Mouse (Mus musculus) embryonic facial prominence, embryonic 14.5 days (tissue): ENCODE measurements around the gene Lgals8. TPM values are rescaled to one million over a fixed set of nuclear protein-coding genes. Genes with fewer than 3 reads are reported as not detected.

Source experiments
- ATAC-seq: fragments of 200-750 bp; cut with Nextera tagmentation; 2 replicates; pipeline ENCODE4 v1.8.0; 2017; ENCODE audit warnings: low read depth, moderate number of reproducible peaks, moderate TSS enrichment
- DNase-seq: peaks from one replicate; pipeline ENCODE4 v3.0.0-alpha.2; 2015; ENCODE audit warnings: low spot score
- H3K27ac ChIP-seq: fragments of 300-500 bp; sonication (generic); replicated peaks from 2 replicates; pipeline ENCODE4 v1.5.1; 2014; ENCODE audit warnings: low read depth, mild to moderate bottlenecking, low read length, moderate library complexity
- H3K27me3 ChIP-seq: fragments of 300-500 bp; sonication (generic); replicated peaks from 2 replicates; pipeline ENCODE4 v1.6.1; 2014; ENCODE audit warnings: low read length; ENCODE audit not compliant: control insufficient read depth, insufficient read depth
- H3K36me3 ChIP-seq: fragments of 300-500 bp; sonication (generic); 2 replicates; pipeline ENCODE4 v1.6.1; 2014; ENCODE audit warnings: low read length, mixed read lengths; ENCODE audit not compliant: control insufficient read depth, insufficient read depth
- H3K4me1 ChIP-seq: fragments of 300-500 bp; sonication (generic); 2 replicates; pipeline ENCODE4 v1.6.1; 2014; ENCODE audit warnings: antibody characterized with exemption, low read length; ENCODE audit not compliant: control insufficient read depth, insufficient read depth
- H3K4me2 ChIP-seq: fragments of 300-500 bp; sonication (generic); 2 replicates; pipeline ENCODE4 v1.6.1; 2014; ENCODE audit warnings: low read depth, mild to moderate bottlenecking, low read length, moderate library complexity, mixed read lengths
- H3K4me3 ChIP-seq: fragments of 300-500 bp; sonication (generic); 2 replicates; pipeline ENCODE4 v1.5.1; 2014; ENCODE audit warnings: low read depth, mild to moderate bottlenecking, low read length
- H3K9ac ChIP-seq: fragments of 300-500 bp; sonication (generic); 2 replicates; pipeline ENCODE4 v1.6.1; 2014; ENCODE audit warnings: low read depth, mild to moderate bottlenecking, low read length, moderate library complexity, mixed read lengths
- H3K9me3 ChIP-seq: fragments of 300-500 bp; sonication (generic); 2 replicates; pipeline ENCODE4 v1.6.1; 2016; ENCODE audit warnings: low read length; ENCODE audit not compliant: control insufficient read depth
- WGBS: fragments of 180-500 bp; shearing (Covaris S2); extraction: QIAGEN DNeasy Blood & Tissue Kit; methylation state at CpG from one replicate; pipeline ENCODE4 v1.1.7; 2014; 5-methylcytosine and 5-hydroxymethylcytosine counted together
- polyA plus RNA-seq: library from polyadenylated mRNA; unstranded; fragments of >200 nt; fragmentation: Nextera tagmentation; extraction: Ambion mirVana; gene quantifications from 2 replicates; pipeline ENCODE4 v1.2.1, GENCODE M21; 2014

Gene Lgals8
- 22.5 and 23.8 TPM in 2 replicates for polyA plus RNA-seq

- Histone ChIP-seq H3K9ac (no peak within 1 kb of the TSS), H3K36me3 (no peaks in the 10 kb centered on the region), H3K4me2 (no peak within 1 kb of the TSS), H3K27me3 (no peaks in the 10 kb centered on the region), H3K9me3 (no peaks in the 10 kb centered on the region), H3K4me1 (no peaks in the 10 kb centered on the region), H3K4me3 (no peak within 1 kb of the TSS), H3K27ac (no peak within 1 kb of the TSS)
- WGBS = 78% methylated on average over 1 of the region's 1 CpGs
- no peak for DNase-seq
- ATAC-seq = no peak
These were observed at the start of gene Lgals8 for GRCm38 (mm10) chr13:12464844-12465243. Gene Lgals8, minus strand, starts transcription at chr13:12464944.

GRCm38 (mm10) chr13:12511189-12511965 is 46.6 kb upstream of the Lgals8 start:
- H3K9ac ChIP-seq = no peak overlapping the region
- ATAC-seq = peak; percentile 85; the same call in 1 of the 2 replicates
- no peaks in the 10 kb centered on the region for H3K27me3 ChIP-seq
- no peak overlapping the region for H3K4me3 ChIP-seq
- no peak overlapping the region for H3K4me2 ChIP-seq
- H3K9me3 ChIP-seq = no peaks in the 10 kb centered on the region
- 60% methylated on average over 9 of the region's 9 CpGs for WGBS
- no peaks in the 10 kb centered on the region for H3K4me1 ChIP-seq
- H3K36me3 ChIP-seq = no peaks in the 10 kb centered on the region
- no peak overlapping the region for H3K27ac ChIP-seq
- DNase-seq = peak; percentile 63

- DNase-seq (no peak), ATAC-seq (no peak)
- no peak overlapping the region for H3K4me3 ChIP-seq
- H3K9ac ChIP-seq = no peak overlapping the region
- WGBS = 77% methylated on average over 6 of the region's 6 CpGs
- H3K4me2 ChIP-seq = no peak overlapping the region
- no peaks in the 10 kb centered on the region for H3K9me3 ChIP-seq
- H3K27ac ChIP-seq = no peak overlapping the region
- no peaks in the 10 kb centered on the region for H3K4me1 ChIP-seq
- no peaks in the 10 kb centered on the region for H3K27me3 ChIP-seq
- no peaks in the 10 kb centered on the region for H3K36me3 ChIP-seq
These were observed 45.3 kb upstream of the Lgals8 start for GRCm38 (mm10) chr13:12510032-12510431.

GRCm38 (mm10) chr13:12507426-12507825 is 42.7 kb upstream of the Lgals8 start:
- no peak for ATAC-seq
- no peak overlapping the region for H3K9ac ChIP-seq
- peaks cover 5% of the 10 kb centered on the region for H3K4me1 ChIP-seq
- DNase-seq = no peak
- no peaks in the 10 kb centered on the region for H3K27me3 ChIP-seq
- no peak overlapping the region for H3K4me2 ChIP-seq
- no peaks in the 10 kb centered on the region for H3K36me3 ChIP-seq
- no peak overlapping the region for H3K4me3 ChIP-seq
- H3K9me3 ChIP-seq = no peaks in the 10 kb centered on the region
- H3K27ac ChIP-seq = no peak overlapping the region
- 86% methylated on average over 6 of the region's 6 CpGs for WGBS

- Histone ChIP-seq H3K4me3 (no peak overlapping the region), H3K9me3 (no peaks in the 10 kb centered on the region), H3K27me3 (no peaks in the 10 kb centered on the region), H3K4me1 (peaks cover 5% of the 10 kb centered on the region), H3K9ac (no peak overlapping the region), H3K27ac (no peak overlapping the region), H3K4me2 (no peak overlapping the region), H3K36me3 (no peaks in the 10 kb centered on the region)
- 86% methylated on average over 3 of the region's 3 CpGs for WGBS
- no peak for ATAC-seq
- DNase-seq = no peak
These were observed 40.6 kb upstream of the Lgals8 start for GRCm38 (mm10) chr13:12505359-12505758.

GRCm38 (mm10) chr13:12503238-12503751 is 38.6 kb upstream of the Lgals8 start:
- H3K9me3 ChIP-seq = no peaks in the 10 kb centered on the region
- H3K4me2 ChIP-seq = no peak overlapping the region
- H3K36me3 ChIP-seq = no peaks in the 10 kb centered on the region
- ATAC-seq (peak; percentile 89), DNase-seq (peak; percentile 86)
- peak overlapping the region; percentile 75 for H3K27ac ChIP-seq
- H3K4me3 ChIP-seq = no peak overlapping the region
- H3K9ac ChIP-seq = peak overlapping the region; percentile 16; the same call in 1 of the 2 replicates
- 30% methylated on average over 11 of the region's 11 CpGs for WGBS
- H3K4me1 ChIP-seq = peaks cover 5% of the 10 kb centered on the region
- H3K27me3 ChIP-seq = no peaks in the 10 kb centered on the region

- H3K4me2 ChIP-seq = no peak overlapping the region
- peak overlapping the region; percentile 75 for H3K27ac ChIP-seq
- H3K9ac ChIP-seq = peak overlapping the region; percentile 16; the same call in 1 of the 2 replicates
- H3K9me3 ChIP-seq = no peaks in the 10 kb centered on the region
- WGBS = 56% methylated on average over 4 of the region's 4 CpGs
- no peak overlapping the region for H3K4me3 ChIP-seq
- ATAC-seq = no peak
- H3K27me3 ChIP-seq = no peaks in the 10 kb centered on the region
- no peak for DNase-seq
- peaks cover 5% of the 10 kb centered on the region for H3K4me1 ChIP-seq
- no peaks in the 10 kb centered on the region for H3K36me3 ChIP-seq
These were observed 38.0 kb upstream of the Lgals8 start for GRCm38 (mm10) chr13:12502665-12503237.

GRCm38 (mm10) chr13:12499107-12499506 is 34.4 kb upstream of the Lgals8 start:
- H3K9ac ChIP-seq = no peak overlapping the region
- H3K4me1 ChIP-seq = peaks cover 5% of the 10 kb centered on the region
- no peaks in the 10 kb centered on the region for H3K9me3 ChIP-seq
- no peaks in the 10 kb centered on the region for H3K36me3 ChIP-seq
- H3K4me3 ChIP-seq = no peak overlapping the region
- H3K4me2 ChIP-seq = no peak overlapping the region
- ATAC-seq (no peak), DNase-seq (no peak)
- no peaks in the 10 kb centered on the region for H3K27me3 ChIP-seq
- no peak overlapping the region for H3K27ac ChIP-seq
- 86% methylated on average over 7 of the region's 7 CpGs for WGBS
